Comparison of ENCODE assay signal across 29 mouse cellular contexts in the genomic region with DNA sequence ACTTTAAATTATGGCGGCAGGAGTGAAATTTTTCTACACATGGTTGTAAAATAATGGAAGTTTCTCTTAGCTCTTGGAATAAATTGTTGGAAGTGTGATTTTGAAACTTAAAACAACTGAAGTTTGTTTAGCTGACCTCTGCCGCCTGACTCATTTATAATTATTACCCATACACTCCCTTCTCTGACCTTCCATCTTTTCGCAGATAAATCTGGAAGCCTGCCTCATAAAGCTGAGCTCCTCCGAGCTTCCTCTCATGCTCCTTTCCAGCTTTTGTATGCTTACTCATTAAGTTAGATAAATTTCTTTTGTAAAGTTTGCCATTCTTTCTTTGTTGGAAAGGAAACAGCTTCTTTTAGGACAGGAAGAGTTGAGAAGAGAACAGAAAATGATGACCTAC. TPM values are rescaled to one million over a fixed set of nuclear protein-coding genes. Genes with fewer than 3 reads are reported as not detected.
DNase-seq lines count a peak whose midpoint lies in the region; ATAC-seq and TF ChIP-seq lines count a peak whose summit lies in the region.
"Had no signal": no experiment of that assay in that cellular context is flagged by ENCODE, and none has a peak within 500 bp of the region (broad histone marks: within the 10 kb centered on the region; RNA-seq: fewer than 3 reads in every experiment).

No protein-coding gene starts in this region.

- no peaks in the 10 kb centered on the region for H3K9me3 ChIP-seq in lung, embryonic 14.5 days (ENCODE audit: low read depth, low read length)
- H3K9me3 ChIP-seq in kidney, postnatal 0 days (replicated peaks; ENCODE audit: low read length), result no peaks in the 10 kb centered on the region
- H3K9me3 ChIP-seq in stomach, embryonic 16.5 days (replicated peaks; ENCODE audit: control insufficient read depth, low read length), result no peaks in the 10 kb centered on the region
- H3K9me3 ChIP-seq: embryonic facial prominence, embryonic 13.5 days; forebrain, embryonic 10.5 days; forebrain, embryonic 15.5 days; hindbrain, embryonic 13.5 days; liver, embryonic 12.5 days; midbrain, embryonic 10.5 days; neural tube, embryonic 12.5 days had no signal

- H3K9ac ChIP-seq in heart, adult 2 months (ENCODE audit: low read depth, low read length), result no peak overlapping the region
- H3K9ac ChIP-seq in lung, embryonic 14.5 days, result no peak overlapping the region
- no peak overlapping the region for H3K9ac ChIP-seq in kidney, postnatal 0 days (ENCODE audit: low read depth, low read length)
- no peak overlapping the region for H3K9ac ChIP-seq in stomach, embryonic 16.5 days (ENCODE audit: low read length)
- H3K9ac ChIP-seq: embryonic facial prominence, embryonic 13.5 days; forebrain, embryonic 15.5 days; hindbrain, embryonic 13.5 days; liver, embryonic 12.5 days; liver, postnatal 0 days; neural tube, embryonic 12.5 days had no signal

- no peak for TF ChIP-seq POLR2A in heart, adult 2 months (IDR thresholded peaks at IDR 0.05; ENCODE audit: insufficient read depth, low read depth, low read length)

- peak overlapping the region; percentile 1 for H3K27ac ChIP-seq in heart, adult 2 months
- no peak overlapping the region for H3K27ac ChIP-seq in lung, embryonic 14.5 days (ENCODE audit: low read depth)
- H3K27ac ChIP-seq in kidney, postnatal 0 days, result no peak overlapping the region
- H3K27ac ChIP-seq in stomach, embryonic 16.5 days (ENCODE audit: low read length), result 0 out of 2 replicates have a peak overlapping the region, but pooled peaks have one; percentile 23
- H3K27ac ChIP-seq: embryonic facial prominence, embryonic 13.5 days; forebrain, embryonic 10.5 days; forebrain, embryonic 15.5 days; hindbrain, embryonic 13.5 days; liver, embryonic 12.5 days; midbrain, embryonic 10.5 days; neural tube, embryonic 12.5 days had no signal

- no peak for TF ChIP-seq CTCF in heart, adult 2 months (IDR thresholded peaks at IDR 0.05)
- no peak for TF ChIP-seq CTCF in lung, embryonic 14.5 days (IDR thresholded peaks at IDR 0.05; ENCODE audit: low read depth)
- no peak for TF ChIP-seq CTCF in kidney, postnatal 0 days (IDR thresholded peaks at IDR 0.05; ENCODE audit: low read depth)

- no peak for TF ChIP-seq EP300 in heart, adult 2 months (IDR thresholded peaks at IDR 0.05; ENCODE audit: insufficient read depth, low read depth, low read length)

- H3K36me3 ChIP-seq in heart, adult 2 months (ENCODE audit: control insufficient read depth, insufficient read depth, low read length), result peaks cover 13% of the 10 kb centered on the region
- H3K36me3 ChIP-seq in lung, embryonic 14.5 days (ENCODE audit: insufficient read depth), result no peaks in the 10 kb centered on the region
- H3K36me3 ChIP-seq in kidney, postnatal 0 days (ENCODE audit: insufficient read depth, low read length), result no peaks in the 10 kb centered on the region
- H3K36me3 ChIP-seq in stomach, embryonic 16.5 days (ENCODE audit: control insufficient read depth, insufficient read depth, low read length), result no peaks in the 10 kb centered on the region
- H3K36me3 ChIP-seq: embryonic facial prominence, embryonic 13.5 days; forebrain, embryonic 15.5 days; hindbrain, embryonic 13.5 days; liver, embryonic 12.5 days; midbrain, embryonic 10.5 days; neural tube, embryonic 12.5 days had no signal

- DNase-seq in heart, adult 2 months, result no peak
- DNase-seq in heart, postnatal 14 days, result no peak
- peak; percentile 35 for DNase-seq in lung, embryonic 14.5 days
- no peak for DNase-seq in lung, postnatal 4 days
- DNase-seq in kidney, postnatal 0 days (ENCODE audit: low spot score), result peak; percentile 90
- no peak for DNase-seq in frontal cortex, postnatal 14 days (ENCODE audit: low spot score in 2 of 2)
- DNase-seq: adrenal gland, postnatal 14 days; cerebellum, adult 11 months; cerebellum, adult 9-11 months; embryo, embryonic 11 days; gastrocnemius, postnatal 10 days; heart, postnatal 4 days; left cerebral cortex, postnatal 4 days; liver, postnatal 0 days; lung, postnatal 14 days; right cerebral cortex, adult 18-20 months; spleen, adult 18-20 months had no signal

- WGBS in heart, adult 2 months, result 64% methylated on average over 4 of the region's 4 CpGs
- 59% methylated on average over 4 of the region's 4 CpGs for WGBS in lung, embryonic 14.5 days
- 41% methylated on average over 4 of the region's 4 CpGs for WGBS in kidney, postnatal 0 days
- whole genome bisulfite sequencing in stomach, embryonic 16.5 days, result 37% methylated on average over 4 of the region's 4 CpGs

- H3K4me1 ChIP-seq in heart, adult 2 months (ENCODE audit: control insufficient read depth, insufficient read depth, low read length), result peaks cover 12% of the 10 kb centered on the region
- no peaks in the 10 kb centered on the region for H3K4me1 ChIP-seq in lung, embryonic 14.5 days (ENCODE audit: insufficient read depth)
- no peaks in the 10 kb centered on the region for H3K4me1 ChIP-seq in kidney, postnatal 0 days (replicated peaks; ENCODE audit: insufficient read depth, low read length)
- peaks cover 4% of the 10 kb centered on the region for H3K4me1 ChIP-seq in stomach, embryonic 16.5 days (ENCODE audit: control insufficient read depth, insufficient read depth, low read length)
- H3K4me1 ChIP-seq: embryonic facial prominence, embryonic 13.5 days; forebrain, embryonic 10.5 days; liver, embryonic 12.5 days; midbrain, embryonic 10.5 days; neural tube, embryonic 12.5 days had no signal

- no peak overlapping the region for H3K4me2 ChIP-seq in lung, embryonic 14.5 days
- no peak overlapping the region for H3K4me2 ChIP-seq in kidney, postnatal 0 days (ENCODE audit: low read length)
- H3K4me2 ChIP-seq in stomach, embryonic 16.5 days (ENCODE audit: low read depth, low read length), result no peak overlapping the region
- H3K4me2 ChIP-seq: embryonic facial prominence, embryonic 13.5 days; forebrain, embryonic 15.5 days; heart, embryonic 11.5 days; hindbrain, embryonic 13.5 days; liver, embryonic 12.5 days; neural tube, embryonic 12.5 days had no signal

- peaks cover 7% of the 10 kb centered on the region; the same call in 1 of the 2 replicates for H3K79me2 ChIP-seq in heart, adult 2 months (replicated peaks; ENCODE audit: control insufficient read depth, insufficient read depth, low read length)

- no peak for ATAC-seq in lung, embryonic 14.5 days (ENCODE audit: insufficient read depth)
- ATAC-seq in kidney, postnatal 0 days (replicated peaks; ENCODE audit: low FRiP score, low read depth), result no peak
- ATAC-seq in stomach, embryonic 16.5 days (ENCODE audit: insufficient read depth, low FRiP score), result no peak
- ATAC-seq: forebrain, embryonic 15.5 days; liver, embryonic 12.5 days; liver, postnatal 0 days; midbrain, embryonic 16.5 days; Patski had no signal

- intact Hi-C loops in heart, adult 2 months (cut with DNase I), result no loop called here
- intact Hi-C loops in heart, postnatal 14 days (cut with DNase I), result no loop called here

- H3K4me3 ChIP-seq in heart, adult 2 months, result no peak overlapping the region
- no peak overlapping the region for H3K4me3 ChIP-seq in lung, embryonic 14.5 days (ENCODE audit: low read depth, low read length)
- H3K4me3 ChIP-seq in kidney, postnatal 0 days (replicated peaks; ENCODE audit: low read depth, low read length), result no peak overlapping the region
- H3K4me3 ChIP-seq in stomach, embryonic 16.5 days (replicated peaks; ENCODE audit: low read length), result no peak overlapping the region
- H3K4me3 ChIP-seq: embryonic facial prominence, embryonic 13.5 days; forebrain, embryonic 10.5 days; forebrain, embryonic 15.5 days; hindbrain, embryonic 13.5 days; liver, embryonic 12.5 days; midbrain, embryonic 10.5 days; neural tube, embryonic 12.5 days had no signal

- no peaks in the 10 kb centered on the region for H3K27me3 ChIP-seq in heart, adult 2 months (ENCODE audit: control insufficient read depth, insufficient read depth, low read length)
- no peaks in the 10 kb centered on the region for H3K27me3 ChIP-seq in lung, embryonic 14.5 days (ENCODE audit: insufficient read depth, low read length)
- no peaks in the 10 kb centered on the region for H3K27me3 ChIP-seq in kidney, postnatal 0 days (ENCODE audit: insufficient read depth, low read length)
- H3K27me3 ChIP-seq in stomach, embryonic 16.5 days (ENCODE audit: control insufficient read depth, insufficient read depth, low read length), result no peaks in the 10 kb centered on the region
- H3K27me3 ChIP-seq: embryonic facial prominence, embryonic 13.5 days; forebrain, embryonic 15.5 days; hindbrain, embryonic 13.5 days; liver, embryonic 12.5 days; neural tube, embryonic 12.5 days; Patski had no signal

RNA-seq across cellular contexts. Expression of a gene that starts 27.9 kb away (rescaled TPM):
- total RNA-seq in heart, adult 2 months (2021), result 10 to 100 TPM; 55.0 to 60.2 TPM
- polyA plus RNA-seq in heart, adult 2 months (2012; rRNA removed), result 23.1 and 47.5 TPM in 2 replicates
- total RNA-seq in heart, postnatal 14 days (2021), result 10 to 100 TPM; 82.1 to 93.1 TPM
- 20.1 and 20.5 TPM in 2 replicates for polyA plus RNA-seq in lung, embryonic 14.5 days (2014; fragmentation: Nextera tagmentation; extraction: Ambion mirVana)
- polyA plus RNA-seq in kidney, postnatal 0 days (2015; fragmentation: Nextera tagmentation; extraction: Ambion mirVana), result 8.6 and 11.9 TPM in 2 replicates
- 22.2 and 25.3 TPM in 2 replicates for polyA plus RNA-seq in stomach, embryonic 16.5 days (2015; fragmentation: Nextera tagmentation; extraction: Ambion mirVana)
- total RNA-seq: MEL had no signal

Comparison
In these comparisons a context has a peak if more than half of its experiments do, and no peak if none do; other contexts are left out.
1. DNase-seq: peak in lung, embryonic 14.5 days (single experiment) and kidney, postnatal 0 days (single experiment); none in heart, adult 2 months (0 of 2), heart, postnatal 14 days (0 of 2), lung, postnatal 4 days (0 of 2) and frontal cortex, postnatal 14 days (0 of 2).
2. H3K27ac ChIP-seq: peak in heart, adult 2 months (single experiment) and stomach, embryonic 16.5 days (single experiment); none in lung, embryonic 14.5 days (single experiment) and kidney, postnatal 0 days (single experiment).